Mouse (Mus musculus) heart, embryonic 13.5 days (tissue): ENCODE measurements around the gene Mgmt. TPM values are rescaled to one million over a fixed set of nuclear protein-coding genes. Genes with fewer than 3 reads are reported as not detected.

Source experiments
- ATAC-seq: fragments of 200-750 bp; cut with Nextera tagmentation; 2 replicates; pipeline ENCODE4 v1.8.0; 2017; ENCODE audit warnings: moderate TSS enrichment; ENCODE audit not compliant: insufficient number of reproducible peaks, low FRiP score, low TSS enrichment; ENCODE audit errors: extremely low read depth
- H3K27ac ChIP-seq: fragments of 300-500 bp; sonication (generic); replicated peaks from 2 replicates; pipeline ENCODE4 v1.5.1; 2015; ENCODE audit warnings: moderate library complexity, mild to moderate bottlenecking, inconsistent platforms
- H3K27me3 ChIP-seq: fragments of 300-500 bp; sonication (generic); replicated peaks from 2 replicates; pipeline ENCODE4 v1.6.1; 2015; ENCODE audit warnings: mild to moderate bottlenecking, inconsistent platforms
- H3K36me3 ChIP-seq: fragments of 300-500 bp; sonication (generic); 2 replicates; pipeline ENCODE4 v1.6.1; 2015; ENCODE audit warnings: mild to moderate bottlenecking, inconsistent platforms
- H3K4me1 ChIP-seq: fragments of 300-500 bp; sonication (generic); 2 replicates; pipeline ENCODE4 v1.6.1; 2015; ENCODE audit warnings: inconsistent platforms
- H3K4me2 ChIP-seq: fragments of 300-500 bp; sonication (generic); 2 replicates; pipeline ENCODE4 v1.6.1; 2015; ENCODE audit warnings: inconsistent platforms, mild to moderate bottlenecking, moderate library complexity
- H3K4me3 ChIP-seq: fragments of 300-500 bp; sonication (generic); 2 replicates; pipeline ENCODE4 v1.5.1; 2015; ENCODE audit warnings: moderate library complexity, mild to moderate bottlenecking, inconsistent platforms
- H3K9ac ChIP-seq: fragments of 300-500 bp; sonication (generic); 2 replicates; pipeline ENCODE4 v1.6.1; 2015; ENCODE audit warnings: inconsistent platforms, mild to moderate bottlenecking, moderate library complexity
- H3K9me3 ChIP-seq: fragments of 300-500 bp; sonication (generic); 2 replicates; pipeline ENCODE4 v1.6.1; 2016; ENCODE audit warnings: inconsistent platforms
- WGBS: fragments of 180-500 bp; shearing (Covaris S2); methylation state at CpG from one replicate; pipeline ENCODE4 v1.1.7; 2015; ENCODE audit warnings: mixed read lengths; 5-methylcytosine and 5-hydroxymethylcytosine counted together
- polyA plus RNA-seq: library from polyadenylated mRNA; unstranded; fragments of >200 nt; fragmentation: Nextera tagmentation; extraction: Ambion mirVana; gene quantifications from 2 replicates; pipeline ENCODE4 v1.2.1, GENCODE M21; 2015

The Mgmt gene
- polyA plus RNA-seq, 1 experiment from 2014 or later, result 3.9 TPM

DNA sequence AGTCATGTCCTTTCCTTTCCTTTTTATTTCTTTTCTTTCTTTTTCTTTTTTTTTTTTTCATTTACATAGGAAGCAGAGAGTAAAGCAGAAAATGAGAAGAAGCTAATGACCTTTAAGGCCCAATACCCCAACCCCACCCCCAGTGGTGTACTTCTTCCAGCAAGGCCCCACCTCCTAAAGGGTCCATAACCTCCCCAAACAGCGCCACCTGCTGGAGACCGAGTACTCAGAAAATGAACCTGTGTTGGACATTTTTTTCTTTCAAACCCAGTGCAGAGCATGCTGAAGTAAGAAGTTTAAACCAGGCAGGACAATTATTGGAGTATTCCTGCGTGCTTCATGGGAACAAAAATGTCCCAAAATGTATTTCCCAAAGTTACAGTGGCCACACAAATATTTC is 166.1 kb downstream of the Mgmt start:
- WGBS, result 38% methylated on average over 3 of the region's 3 CpGs

GRCm38 (mm10) chr7:137061109-137061508 is 166.7 kb downstream of the Mgmt start:
- no peak overlapping the region for H3K4me2 ChIP-seq
- H3K9ac ChIP-seq, result no peak overlapping the region
- H3K27ac ChIP-seq, result no peak overlapping the region
- no peaks in the 10 kb centered on the region for H3K36me3 ChIP-seq
- H3K4me3 ChIP-seq, result no peak overlapping the region
- peaks cover 25% of the 10 kb centered on the region for H3K4me1 ChIP-seq
- ATAC-seq, result no peak
- WGBS, result 89% methylated on average over 6 of the region's 6 CpGs
- H3K27me3 ChIP-seq, result no peaks in the 10 kb centered on the region; the same call in 1 of the 2 replicates
- H3K9me3 ChIP-seq, result no peaks in the 10 kb centered on the region; the same call in 1 of the 2 replicates

More for the DNA sequence above, 166.1 kb downstream of the Mgmt start:
- Histone ChIP-seq H3K4me3 (no peak overlapping the region), H3K27ac (no peak overlapping the region), H3K36me3 (no peaks in the 10 kb centered on the region), H3K9ac (no peak overlapping the region), H3K27me3 (no peaks in the 10 kb centered on the region; the same call in 1 of the 2 replicates), H3K4me1 (peaks cover 18% of the 10 kb centered on the region), H3K4me2 (no peak overlapping the region), H3K9me3 (no peaks in the 10 kb centered on the region; the same call in 1 of the 2 replicates)
- no peak for ATAC-seq

GRCm38 (mm10) chr7:137064255-137064654 is 169.8 kb downstream of the Mgmt start:
- ATAC-seq, result no peak
- no peaks in the 10 kb centered on the region for H3K36me3 ChIP-seq
- H3K4me2 ChIP-seq, result no peak overlapping the region
- no peak overlapping the region for H3K27ac ChIP-seq
- H3K9ac ChIP-seq, result no peak overlapping the region
- 87% methylated on average over 9 of the region's 9 CpGs for WGBS
- peaks cover 38% of the 10 kb centered on the region for H3K4me1 ChIP-seq
- no peaks in the 10 kb centered on the region; the same call in 1 of the 2 replicates for H3K9me3 ChIP-seq
- peaks cover 10% of the 10 kb centered on the region; the same call in 1 of the 2 replicates for H3K27me3 ChIP-seq
- H3K4me3 ChIP-seq, result no peak overlapping the region

DNA sequence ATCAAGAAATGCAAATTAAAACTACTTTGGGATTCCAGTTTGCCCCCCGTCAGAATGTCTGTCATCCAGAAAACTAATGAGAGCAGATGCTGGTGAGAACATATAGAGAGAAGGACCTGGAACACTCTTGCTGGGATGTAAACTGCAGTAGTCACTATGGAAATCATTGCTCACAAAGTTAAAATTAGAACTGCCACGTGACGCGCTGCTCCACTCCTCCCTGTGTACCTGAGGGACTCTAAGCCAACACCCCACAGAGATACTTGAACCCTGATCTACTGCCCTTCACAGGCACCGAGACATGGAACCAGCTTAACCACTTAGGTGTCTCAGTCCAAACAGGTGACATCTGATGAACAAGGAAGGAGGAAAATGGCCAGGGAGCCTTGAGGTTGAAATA is 171.0 kb downstream of the Mgmt start:
- H3K4me3 ChIP-seq, result no peak overlapping the region
- H3K36me3 ChIP-seq, result no peaks in the 10 kb centered on the region
- no peak for ATAC-seq
- peaks cover 38% of the 10 kb centered on the region for H3K4me1 ChIP-seq
- H3K27me3 ChIP-seq, result peaks cover 21% of the 10 kb centered on the region
- no peak overlapping the region for H3K9ac ChIP-seq
- H3K4me2 ChIP-seq, result no peak overlapping the region
- 51% methylated on average over 5 of the region's 5 CpGs for WGBS
- H3K27ac ChIP-seq, result no peak overlapping the region
- no peaks in the 10 kb centered on the region; the same call in 1 of the 2 replicates for H3K9me3 ChIP-seq

GRCm38 (mm10) chr7:137066211-137066610 is 171.8 kb downstream of the Mgmt start:
- Histone ChIP-seq H3K4me3 (no peak overlapping the region), H3K4me2 (no peak overlapping the region), H3K27me3 (peaks cover 29% of the 10 kb centered on the region), H3K9me3 (no peaks in the 10 kb centered on the region; the same call in 1 of the 2 replicates), H3K4me1 (peaks cover 38% of the 10 kb centered on the region), H3K9ac (no peak overlapping the region), H3K27ac (no peak overlapping the region), H3K36me3 (no peaks in the 10 kb centered on the region)
- no peak for ATAC-seq
- WGBS, result 66% methylated on average over 3 of the region's 3 CpGs

DNA sequence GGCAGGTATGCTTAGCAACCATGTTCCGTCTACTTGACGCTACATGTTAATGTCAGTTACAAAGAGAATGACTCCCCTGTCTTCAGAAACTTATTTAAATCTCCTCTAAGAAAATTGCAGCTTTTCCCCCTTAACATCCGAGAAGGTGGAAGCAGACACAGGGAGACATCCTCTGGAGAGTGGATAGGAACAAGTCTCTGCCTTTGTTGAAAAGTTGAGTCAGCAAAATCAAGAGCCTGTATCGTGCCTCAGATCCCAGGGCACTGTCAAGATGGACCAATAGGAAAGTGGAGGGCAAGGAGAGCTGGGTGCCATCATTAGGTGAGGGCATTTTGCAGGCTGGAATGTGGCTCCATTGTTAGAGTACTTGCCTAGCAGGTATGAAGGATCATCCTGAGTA is 172.6 kb downstream of the Mgmt start:
- Histone ChIP-seq H3K4me2 (no peak overlapping the region), H3K9ac (no peak overlapping the region), H3K4me3 (no peak overlapping the region), H3K9me3 (no peaks in the 10 kb centered on the region; the same call in 1 of the 2 replicates), H3K36me3 (no peaks in the 10 kb centered on the region), H3K4me1 (peaks cover 38% of the 10 kb centered on the region), H3K27me3 (peaks cover 37% of the 10 kb centered on the region), H3K27ac (no peak overlapping the region)
- 74% methylated on average over 4 of the region's 4 CpGs for WGBS
- no peak for ATAC-seq

DNA sequence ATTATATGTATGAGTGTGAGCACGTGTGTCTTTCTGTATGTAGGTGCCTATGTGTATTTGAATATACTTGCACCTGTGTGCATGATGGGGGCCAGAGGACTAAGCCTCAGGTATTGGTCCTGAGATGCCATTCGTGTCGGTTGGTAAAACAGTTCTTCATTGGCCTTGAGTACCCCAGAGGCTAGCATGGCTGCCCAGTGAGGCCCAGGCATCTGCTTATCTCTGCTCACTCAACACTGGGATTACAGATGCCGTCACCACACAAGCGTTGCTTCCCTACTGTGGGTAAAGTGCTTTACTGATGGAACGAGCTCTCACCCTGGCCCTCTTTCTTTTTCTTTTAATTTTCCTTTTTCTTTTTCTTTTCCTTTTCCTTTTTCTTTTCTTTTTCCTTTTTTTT is 173.3 kb downstream of the Mgmt start:
- 32% methylated on average over 6 of the region's 6 CpGs for whole genome bisulfite sequencing
- no peak overlapping the region for H3K27ac ChIP-seq
- H3K4me1 ChIP-seq, result peaks cover 45% of the 10 kb centered on the region
- no peaks in the 10 kb centered on the region for H3K36me3 ChIP-seq
- H3K27me3 ChIP-seq, result peaks cover 42% of the 10 kb centered on the region
- no peak overlapping the region for H3K9ac ChIP-seq
- no peak; the same call in 1 of the 2 replicates for ATAC-seq
- no peak overlapping the region for H3K4me3 ChIP-seq
- no peaks in the 10 kb centered on the region; the same call in 1 of the 2 replicates for H3K9me3 ChIP-seq
- no peak overlapping the region for H3K4me2 ChIP-seq

DNA sequence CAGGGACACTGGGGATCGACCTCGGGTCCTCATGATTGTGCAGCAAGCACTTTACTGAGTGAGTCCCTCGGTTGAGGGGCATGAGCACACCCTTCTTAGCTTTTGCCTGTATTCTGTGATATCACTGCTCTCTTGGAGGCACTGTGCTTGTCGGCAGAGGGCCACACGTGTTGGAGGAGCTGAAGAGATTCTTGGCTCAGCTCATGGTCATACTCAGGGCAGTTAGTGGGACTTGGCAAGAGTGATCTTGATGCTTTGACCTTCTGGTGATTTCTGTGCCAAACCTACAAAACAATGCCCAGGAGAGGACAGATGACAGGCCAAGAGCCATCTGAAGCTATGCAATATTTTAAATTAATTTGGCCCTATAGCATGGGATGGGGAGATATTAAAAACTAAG is 174.4 kb downstream of the Mgmt start:
- WGBS, result 36% methylated on average over 5 of the region's 5 CpGs
- Histone ChIP-seq H3K4me1 (peaks cover 55% of the 10 kb centered on the region), H3K27ac (no peak overlapping the region), H3K36me3 (no peaks in the 10 kb centered on the region), H3K4me3 (no peak overlapping the region), H3K9me3 (no peaks in the 10 kb centered on the region), H3K27me3 (peaks cover 42% of the 10 kb centered on the region), H3K4me2 (no peak overlapping the region), H3K9ac (no peak overlapping the region)
- no peak for ATAC-seq

- H3K4me3 ChIP-seq, result no peak overlapping the region
- H3K27me3 ChIP-seq, result peaks cover 42% of the 10 kb centered on the region
- no peak overlapping the region for H3K4me2 ChIP-seq
- H3K36me3 ChIP-seq, result no peaks in the 10 kb centered on the region
- no peak overlapping the region for H3K9ac ChIP-seq
- no peak for ATAC-seq
- no peak overlapping the region for H3K27ac ChIP-seq
- no peaks in the 10 kb centered on the region for H3K9me3 ChIP-seq
- H3K4me1 ChIP-seq, result peaks cover 57% of the 10 kb centered on the region
- 88% methylated on average over 6 of the region's 6 CpGs for WGBS
Measured at GRCm38 (mm10) chr7:137069768-137070167, 175.4 kb downstream of the Mgmt start.

DNA sequence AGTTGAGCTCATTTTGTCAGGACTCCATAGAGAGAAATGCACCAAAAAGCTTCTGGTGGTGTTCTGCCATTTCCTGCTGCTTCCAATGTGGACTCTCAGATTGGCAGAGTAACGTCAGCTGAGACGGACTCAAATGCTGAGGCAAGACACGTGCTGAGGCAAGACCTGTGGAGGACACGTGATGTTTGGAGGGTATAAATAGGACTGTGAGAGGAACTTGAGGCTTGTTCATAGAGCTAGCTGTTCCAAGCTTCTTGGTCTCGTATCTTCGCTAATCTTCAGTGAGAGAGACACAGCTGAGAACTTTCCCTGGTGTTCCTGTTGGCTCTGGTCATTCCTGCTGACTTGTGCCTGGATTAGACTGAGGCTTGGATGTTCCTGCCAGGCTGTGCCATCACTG is 176.9 kb downstream of the Mgmt start:
- no peak overlapping the region for H3K4me3 ChIP-seq
- peaks cover 42% of the 10 kb centered on the region for H3K27me3 ChIP-seq
- H3K9me3 ChIP-seq, result no peaks in the 10 kb centered on the region
- H3K4me1 ChIP-seq, result peaks cover 42% of the 10 kb centered on the region
- H3K36me3 ChIP-seq, result no peaks in the 10 kb centered on the region
- ATAC-seq, result no peak
- WGBS, result 69% methylated on average over 6 of the region's 6 CpGs
- no peak overlapping the region for H3K27ac ChIP-seq
- no peak overlapping the region for H3K4me2 ChIP-seq
- no peak overlapping the region for H3K9ac ChIP-seq

DNA sequence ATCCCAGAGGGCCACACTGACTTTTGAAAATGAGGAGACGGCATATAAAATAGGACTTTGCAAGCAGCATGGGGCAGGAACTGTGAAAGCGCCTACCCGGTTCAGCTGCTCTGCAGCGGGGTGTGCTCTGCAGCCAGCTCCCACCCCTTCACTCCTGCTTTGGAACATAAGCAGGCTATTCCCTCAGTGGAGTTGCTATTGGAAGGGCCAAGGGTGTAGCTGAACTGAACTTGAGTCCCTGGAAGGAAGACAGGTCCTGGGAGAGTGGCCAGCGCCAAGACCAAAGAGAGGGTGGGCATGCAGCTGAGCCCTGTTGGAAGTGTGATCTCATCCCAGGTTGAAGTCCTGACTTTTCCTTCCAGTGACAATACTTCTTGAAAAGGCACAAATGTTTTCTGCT is 179.5 kb downstream of the Mgmt start:
- no peak overlapping the region for H3K4me2 ChIP-seq
- H3K9me3 ChIP-seq, result no peaks in the 10 kb centered on the region
- no peak for ATAC-seq
- peaks cover 21% of the 10 kb centered on the region for H3K4me1 ChIP-seq
- H3K4me3 ChIP-seq, result no peak overlapping the region
- WGBS, result 70% methylated on average over 5 of the region's 5 CpGs
- H3K27ac ChIP-seq, result no peak overlapping the region
- H3K27me3 ChIP-seq, result peaks cover 35% of the 10 kb centered on the region
- no peaks in the 10 kb centered on the region for H3K36me3 ChIP-seq
- no peak overlapping the region for H3K9ac ChIP-seq

- no peak for ATAC-seq
Measured at GRCm38 (mm10) chr7:137074324-137074723, 179.9 kb downstream of the Mgmt start.

More at GRCm38 (mm10) chr7:137074324-137074723, 179.9 kb downstream of the Mgmt start:
- no peaks in the 10 kb centered on the region for H3K36me3 ChIP-seq
- H3K9ac ChIP-seq, result no peak overlapping the region
- peaks cover 31% of the 10 kb centered on the region for H3K27me3 ChIP-seq
- no peak overlapping the region for H3K4me3 ChIP-seq
- no peak overlapping the region for H3K27ac ChIP-seq
- H3K4me1 ChIP-seq, result peaks cover 20% of the 10 kb centered on the region
- no peaks in the 10 kb centered on the region for H3K9me3 ChIP-seq
- 78% methylated on average over 6 of the region's 6 CpGs for WGBS
- no peak overlapping the region for H3K4me2 ChIP-seq
